Mouse (Mus musculus): ENCODE measurements around the gene Exoc3l4. TPM values are rescaled to one million over a fixed set of nuclear protein-coding genes. Genes with fewer than 3 reads are reported as not detected.

Exoc3l4 gene
- 7.3 and 8.6 TPM in 2 replicates for polyA plus RNA-seq (2015; fragmentation: Nextera tagmentation; extraction: Ambion mirVana)

GRCm38 (mm10) chr12:111416921-111417779 lies at the start of gene Exoc3l4:
TSS of gene Exoc3l4 (plus strand) at chr12:111417017.
- Histone ChIP-seq H3K36me3 (ENCODE audit: control insufficient read depth, insufficient read depth, low read length) (no peaks in the 10 kb centered on the region), H3K9ac (ENCODE audit: low read length) (peak within 1 kb of the TSS; percentile 50), H3K9me3 (ENCODE audit: control insufficient read depth, low read length) (no peaks in the 10 kb centered on the region), H3K4me3 (ENCODE audit: low read depth, low read length) (peak within 1 kb of the TSS; percentile 34), H3K4me2 (replicated peaks; ENCODE audit: low read depth) (peak within 1 kb of the TSS; percentile 63), H3K27me3 (ENCODE audit: control insufficient read depth, insufficient read depth, low read length) (no peaks in the 10 kb centered on the region), H3K27ac (replicated peaks) (peak within 1 kb of the TSS; percentile 40; the same call in 1 of the 2 replicates), H3K4me1 (replicated peaks; ENCODE audit: control insufficient read depth, insufficient read depth) (peaks cover 9% of the 10 kb centered on the region)
- no peak for TF ChIP-seq EP300 (optimal IDR thresholded peaks at IDR 0.05)
- TF ChIP-seq CTCF (IDR thresholded peaks at IDR 0.05; ENCODE audit: low read depth) = peak; percentile 13; the same call in 1 of the 2 replicates
- peak; percentile 15; the same call in 1 of the 2 replicates for ATAC-seq (ENCODE audit: low FRiP score, low TSS enrichment)
- WGBS = 5% methylated on average over 17 of the region's 17 CpGs
- DNase-seq (ENCODE audit: low spot score) = no peak

GRCm38 (mm10) chr12:111367065-111367464 lies 49.8 kb upstream of the Exoc3l4 start:
- no peak overlapping the region for H3K4me3 ChIP-seq (ENCODE audit: low read depth, low read length)
- no peaks in the 10 kb centered on the region for H3K27me3 ChIP-seq (ENCODE audit: control insufficient read depth, insufficient read depth, low read length)
- peaks cover 14% of the 10 kb centered on the region for H3K4me1 ChIP-seq (replicated peaks; ENCODE audit: control insufficient read depth, insufficient read depth)
- 40% methylated on average over 7 of the region's 7 CpGs for WGBS
- H3K4me2 ChIP-seq (replicated peaks; ENCODE audit: low read depth) = no peak overlapping the region
- DNase-seq (ENCODE audit: low spot score) (peak; percentile 50), ATAC-seq (ENCODE audit: low FRiP score, low TSS enrichment) (peak; percentile 61; the same call in 1 of the 2 replicates)
- H3K27ac ChIP-seq (replicated peaks) = 0 out of 2 replicates have a peak overlapping the region, but pooled peaks have one; percentile 9
- H3K9ac ChIP-seq (ENCODE audit: low read length) = no peak overlapping the region
- H3K9me3 ChIP-seq (ENCODE audit: control insufficient read depth, low read length) = no peaks in the 10 kb centered on the region
- H3K36me3 ChIP-seq (ENCODE audit: control insufficient read depth, insufficient read depth, low read length) = no peaks in the 10 kb centered on the region
- no peak for TF ChIP-seq EP300 (optimal IDR thresholded peaks at IDR 0.05)
- no peak for TF ChIP-seq CTCF (IDR thresholded peaks at IDR 0.05; ENCODE audit: low read depth)

GRCm38 (mm10) chr12:111370249-111370648 lies 46.6 kb upstream of the Exoc3l4 start:
- 62% methylated on average over 4 of the region's 4 CpGs for WGBS
- Histone ChIP-seq H3K4me2 (replicated peaks; ENCODE audit: low read depth) (no peak overlapping the region), H3K9me3 (ENCODE audit: control insufficient read depth, low read length) (no peaks in the 10 kb centered on the region), H3K4me1 (replicated peaks; ENCODE audit: control insufficient read depth, insufficient read depth) (peaks cover 9% of the 10 kb centered on the region), H3K27ac (replicated peaks) (no peak overlapping the region), H3K27me3 (ENCODE audit: control insufficient read depth, insufficient read depth, low read length) (no peaks in the 10 kb centered on the region), H3K36me3 (ENCODE audit: control insufficient read depth, insufficient read depth, low read length) (no peaks in the 10 kb centered on the region), H3K4me3 (ENCODE audit: low read depth, low read length) (no peak overlapping the region), H3K9ac (ENCODE audit: low read length) (no peak overlapping the region)
- no peak for ATAC-seq (ENCODE audit: low FRiP score, low TSS enrichment)
- no peak for DNase-seq (ENCODE audit: low spot score)
- TF ChIP-seq CTCF (IDR thresholded peaks at IDR 0.05; ENCODE audit: low read depth) = peak; percentile 42
- no peak for TF ChIP-seq EP300 (optimal IDR thresholded peaks at IDR 0.05)

GRCm38 (mm10) chr12:111371905-111372304 lies 44.9 kb upstream of the Exoc3l4 start:
- Histone ChIP-seq H3K9me3 (ENCODE audit: control insufficient read depth, low read length) (no peaks in the 10 kb centered on the region), H3K9ac (ENCODE audit: low read length) (no peak overlapping the region), H3K36me3 (ENCODE audit: control insufficient read depth, insufficient read depth, low read length) (no peaks in the 10 kb centered on the region), H3K27ac (replicated peaks) (no peak overlapping the region), H3K4me1 (replicated peaks; ENCODE audit: control insufficient read depth, insufficient read depth) (peaks cover 6% of the 10 kb centered on the region), H3K4me3 (ENCODE audit: low read depth, low read length) (no peak overlapping the region), H3K27me3 (ENCODE audit: control insufficient read depth, insufficient read depth, low read length) (no peaks in the 10 kb centered on the region), H3K4me2 (replicated peaks; ENCODE audit: low read depth) (no peak overlapping the region)
- WGBS = 77% methylated on average over 7 of the region's 7 CpGs
- no peak for ATAC-seq (ENCODE audit: low FRiP score, low TSS enrichment)
- no peak for DNase-seq (ENCODE audit: low spot score)
- TF ChIP-seq CTCF (IDR thresholded peaks at IDR 0.05; ENCODE audit: low read depth) (no peak), EP300 (optimal IDR thresholded peaks at IDR 0.05) (no peak)

GRCm38 (mm10) chr12:111373411-111373810 lies 43.4 kb upstream of the Exoc3l4 start:
- no peaks in the 10 kb centered on the region; the same call in none of the 2 replicates for H3K4me1 ChIP-seq (replicated peaks; ENCODE audit: control insufficient read depth, insufficient read depth)
- no peak overlapping the region for H3K4me3 ChIP-seq (ENCODE audit: low read depth, low read length)
- no peak for TF ChIP-seq EP300 (optimal IDR thresholded peaks at IDR 0.05)
- no peak for TF ChIP-seq CTCF (IDR thresholded peaks at IDR 0.05; ENCODE audit: low read depth)
- H3K4me2 ChIP-seq (replicated peaks; ENCODE audit: low read depth) = no peak overlapping the region
- H3K27ac ChIP-seq (replicated peaks) = no peak overlapping the region
- no peaks in the 10 kb centered on the region for H3K9me3 ChIP-seq (ENCODE audit: control insufficient read depth, low read length)
- no peaks in the 10 kb centered on the region for H3K27me3 ChIP-seq (ENCODE audit: control insufficient read depth, insufficient read depth, low read length)
- ATAC-seq (ENCODE audit: low FRiP score, low TSS enrichment) (no peak), DNase-seq (ENCODE audit: low spot score) (no peak)
- H3K9ac ChIP-seq (ENCODE audit: low read length) = no peak overlapping the region
- no peaks in the 10 kb centered on the region for H3K36me3 ChIP-seq (ENCODE audit: control insufficient read depth, insufficient read depth, low read length)
- WGBS = 46% methylated on average over 6 of the region's 6 CpGs

- WGBS = 30% methylated on average over 10 of the region's 10 CpGs
- Histone ChIP-seq H3K36me3 (ENCODE audit: control insufficient read depth, insufficient read depth, low read length) (no peaks in the 10 kb centered on the region), H3K27me3 (ENCODE audit: control insufficient read depth, insufficient read depth, low read length) (no peaks in the 10 kb centered on the region), H3K4me3 (ENCODE audit: low read depth, low read length) (peak overlapping the region; percentile 97), H3K4me2 (replicated peaks; ENCODE audit: low read depth) (peak overlapping the region; percentile 73), H3K4me1 (replicated peaks; ENCODE audit: control insufficient read depth, insufficient read depth) (no peaks in the 10 kb centered on the region; the same call in 1 of the 2 replicates), H3K27ac (replicated peaks) (0 out of 2 replicates have a peak overlapping the region, but pooled peaks have one; percentile 35), H3K9me3 (ENCODE audit: control insufficient read depth, low read length) (no peaks in the 10 kb centered on the region), H3K9ac (ENCODE audit: low read length) (no peak overlapping the region)
- TF ChIP-seq EP300 (optimal IDR thresholded peaks at IDR 0.05) = no peak
- TF ChIP-seq CTCF (IDR thresholded peaks at IDR 0.05; ENCODE audit: low read depth) = no peak
- ATAC-seq (ENCODE audit: low FRiP score, low TSS enrichment) (no peak), DNase-seq (ENCODE audit: low spot score) (peak; percentile 37)
Observed at GRCm38 (mm10) chr12:111374727-111375126, 42.1 kb upstream of the Exoc3l4 start.

All from stomach, postnatal 0 days (tissue).